Mouse (Mus musculus) MEL (cell line): ENCODE measurements around the gene Igf2r. TPM values are rescaled to one million over a fixed set of nuclear protein-coding genes. Genes with fewer than 3 reads are reported as not detected.
A peak's percentile ranks its signal among the peaks of the same experiment; 100 is the strongest.

Experiments used
- DNase-seq: peaks from one replicate; pipeline ENCODE4 v3.0.0; 2011; ENCODE audit warnings: low read depth, low spot score
- H3K27ac ChIP-seq: 2 replicates; pipeline ENCODE4 v1.5.1; 2012; ENCODE audit warnings: low read depth, mild to moderate bottlenecking, control low read depth, low read length, moderate library complexity; ENCODE audit not compliant: control insufficient read depth
- H3K27me3 ChIP-seq, 2 experiments: fragments of 150-350 bp in 1 of 2; sonication (generic) in 1 of 2; 2 replicates each; pipeline ENCODE4 v1.6.1; 2012; ENCODE audit warnings: low read length in 2 of 2, mild to moderate bottlenecking in 2 of 2, improper control_type of control experiment in 1 of 2, moderate library complexity in 1 of 2; ENCODE audit not compliant: insufficient read depth in 2 of 2, control insufficient read depth in 1 of 2
- H3K36me3 ChIP-seq, 2 experiments: 2 replicates each; pipeline ENCODE4 v1.6.1; 2012 to 2014; ENCODE audit warnings: low read length in 2 of 2, improper control_type of control experiment in 1 of 2, inconsistent platforms in 1 of 2, mild to moderate bottlenecking in 1 of 2; ENCODE audit not compliant: insufficient read depth in 2 of 2, control insufficient read depth in 1 of 2
- H3K4me1 ChIP-seq, 2 experiments: fragments of 150-350 bp in 1 of 2; sonication (generic) in 1 of 2; 2 replicates each; pipeline ENCODE4 v1.6.1; 2012; ENCODE audit warnings: low read length in 2 of 2, improper control_type of control experiment in 1 of 2, mild to moderate bottlenecking in 1 of 2; ENCODE audit not compliant: insufficient read depth in 2 of 2, control insufficient read depth in 1 of 2
- H3K4me3 ChIP-seq, 2 experiments: fragments of 150-350 bp in 1 of 2; sonication (generic) in 1 of 2; 2 replicates each; pipeline ENCODE4 v1.5.1; 2012; ENCODE audit warnings: low read depth in 2 of 2, low read length in 2 of 2, mild to moderate bottlenecking in 2 of 2, moderate library complexity in 2 of 2, control low read depth in 1 of 2, improper control_type of control experiment in 1 of 2; ENCODE audit not compliant: control insufficient read depth in 1 of 2, insufficient read depth in 1 of 2
- H3K79me2 ChIP-seq: 2 replicates; pipeline ENCODE4 v1.6.1; 2012; ENCODE audit warnings: mild to moderate bottlenecking, low read length, moderate library complexity; ENCODE audit not compliant: control insufficient read depth, poor library complexity, insufficient read depth
- H3K9ac ChIP-seq: 2 replicates; pipeline ENCODE4 v1.6.1; 2012; ENCODE audit warnings: low read depth, mild to moderate bottlenecking, control low read depth, low read length, moderate library complexity; ENCODE audit not compliant: control insufficient read depth, poor library complexity, severe bottlenecking
- H3K9me3 ChIP-seq: fragments of 150-350 bp; sonication (generic); replicated peaks from 2 replicates; pipeline ENCODE4 v1.6.1; 2012; ENCODE audit warnings: mild to moderate bottlenecking, low read length, improper control_type of control experiment, moderate library complexity; ENCODE audit not compliant: insufficient read depth
- BHLHE40 ChIP-seq: IDR thresholded peaks from 2 replicates; pipeline ENCODE4 v1.6.1; 2012; ENCODE audit warnings: low read depth, mild to moderate bottlenecking, inconsistent platforms, low read length, improper control_type of control experiment, borderline replicate concordance
- CHD1 ChIP-seq: IDR thresholded peaks from 2 replicates; pipeline ENCODE4 v1.6.1; 2012; ENCODE audit warnings: low read depth, mild to moderate bottlenecking, inconsistent platforms, low read length, improper control_type of control experiment
- E2F4 ChIP-seq: IDR thresholded peaks from 2 replicates; pipeline ENCODE4 v1.6.1; 2011; ENCODE audit warnings: low read depth, low read length, improper control_type of control experiment, borderline replicate concordance
- ELF1 ChIP-seq: IDR thresholded peaks from 2 replicates; pipeline ENCODE4 v1.6.1; 2014; ENCODE audit warnings: low read depth, mild to moderate bottlenecking, inconsistent platforms, low read length, improper control_type of control experiment, moderate library complexity
- ETS1 ChIP-seq: IDR thresholded peaks from 2 replicates; pipeline ENCODE4 v1.6.1; 2012; ENCODE audit warnings: low read depth, mild to moderate bottlenecking, inconsistent platforms, low read length, improper control_type of control experiment, moderate library complexity
- HCFC1 ChIP-seq: IDR thresholded peaks from 2 replicates; pipeline ENCODE4 v1.6.1; 2012; ENCODE audit warnings: low read depth, mild to moderate bottlenecking, inconsistent platforms, low read length, improper control_type of control experiment, moderate library complexity
- JUND ChIP-seq: IDR thresholded peaks from 2 replicates; pipeline ENCODE4 v1.6.1; 2011; ENCODE audit warnings: low read depth, mild to moderate bottlenecking, improper control_type of control experiment, low read length
- MAX ChIP-seq: IDR thresholded peaks from 2 replicates; pipeline ENCODE4 v1.6.1; 2011; ENCODE audit warnings: low read length, improper control_type of control experiment
- MAZ ChIP-seq: IDR thresholded peaks from 2 replicates; pipeline ENCODE4 v1.6.1; 2012; ENCODE audit warnings: low read depth, mild to moderate bottlenecking, inconsistent platforms, low read length, improper control_type of control experiment
- NELFE ChIP-seq: IDR thresholded peaks from 2 replicates; pipeline ENCODE4 v1.6.1; 2011; ENCODE audit warnings: low read depth, low read length, improper control_type of control experiment
- NRF1 ChIP-seq: IDR thresholded peaks from 2 replicates; pipeline ENCODE4 v1.6.1; 2014; ENCODE audit warnings: low read depth, mild to moderate bottlenecking, inconsistent platforms, low read length, improper control_type of control experiment, moderate library complexity; ENCODE audit not compliant: poor library complexity, insufficient read depth, severe bottlenecking
- POLR2A ChIP-seq, 2 experiments: IDR thresholded peaks; 2 replicates each; pipeline ENCODE4 v1.6.1; 2011 to 2012; ENCODE audit warnings: low read length in 2 of 2, mild to moderate bottlenecking in 2 of 2, control low read depth in 1 of 2, improper control_type of control experiment in 1 of 2, low read depth in 1 of 2, moderate library complexity in 1 of 2; ENCODE audit not compliant: control insufficient read depth in 1 of 2, insufficient read depth in 1 of 2, poor library complexity in 1 of 2
- SMC3 ChIP-seq: IDR thresholded peaks from 2 replicates; pipeline ENCODE4 v1.6.1; 2011; ENCODE audit warnings: low read depth, low read length, improper control_type of control experiment
- TAL1 ChIP-seq: IDR thresholded peaks from 2 replicates; pipeline ENCODE4 v1.6.1; 2012; ENCODE audit warnings: mild to moderate bottlenecking, inconsistent platforms, low read length, moderate library complexity, mixed read lengths
- TCF12 ChIP-seq: IDR thresholded peaks from 2 replicates; pipeline ENCODE4 v1.6.1; 2014; ENCODE audit warnings: low read depth, mild to moderate bottlenecking, inconsistent platforms, low read length, improper control_type of control experiment, moderate library complexity
- UBTF ChIP-seq: IDR thresholded peaks from 2 replicates; pipeline ENCODE4 v1.6.1; 2012; ENCODE audit warnings: low read depth, mild to moderate bottlenecking, inconsistent platforms, low read length, improper control_type of control experiment, moderate library complexity, borderline replicate concordance; ENCODE audit not compliant: insufficient read depth
- USF1 ChIP-seq: IDR thresholded peaks from 2 replicates; pipeline ENCODE4 v1.6.1; 2014; ENCODE audit warnings: low read depth, mild to moderate bottlenecking, inconsistent platforms, low read length, improper control_type of control experiment, moderate library complexity
- USF2 ChIP-seq, 2 experiments: IDR thresholded peaks; 2 replicates each; pipeline ENCODE4 v1.6.1; 2011 to 2012; ENCODE audit warnings: improper control_type of control experiment in 2 of 2, low read length in 2 of 2, borderline replicate concordance in 1 of 2, inconsistent platforms in 1 of 2, low read depth in 1 of 2, mild to moderate bottlenecking in 1 of 2; ENCODE audit not compliant: insufficient read depth in 1 of 2
- ZC3H11A ChIP-seq: IDR thresholded peaks from 2 replicates; pipeline ENCODE4 v1.6.1; 2012; ENCODE audit warnings: low read depth, mild to moderate bottlenecking, inconsistent platforms, low read length, improper control_type of control experiment
- ZKSCAN1 ChIP-seq: IDR thresholded peaks from 2 replicates; pipeline ENCODE4 v1.6.1; 2012; ENCODE audit warnings: low read depth, mild to moderate bottlenecking, inconsistent platforms, low read length, improper control_type of control experiment, moderate library complexity
- ZMIZ1 ChIP-seq: IDR thresholded peaks from 2 replicates; pipeline ENCODE4 v1.6.1; 2012; ENCODE audit warnings: low read depth, mild to moderate bottlenecking, inconsistent platforms, low read length, improper control_type of control experiment, moderate library complexity
- polyA plus RNA-seq, 2 experiments: library from polyadenylated mRNA; stranded (reverse) in 1 of 2; unstranded in 1 of 2; fragments of >175 nt in 1 of 2; fragments of >200 nt in 1 of 2; gene quantifications; 2 replicates each; pipeline versions ENCODE4 v1.2.1 to v1.2.4; 2012; ENCODE audit warnings: low replicate concordance in 2 of 2, low read depth in 1 of 2; ENCODE audit not compliant: insufficient read length in 2 of 2, insufficient read depth in 1 of 2, missing spikeins in 1 of 2
- total RNA-seq: library from RNA; depleted of rRNA; stranded (reverse); fragments of 300-350 nt; gene quantifications from 2 replicates; pipeline ENCODE4 v1.2.3, GENCODE M21; 2012; rRNA removed

Gene Igf2r
- total RNA-seq (18.0 and 18.8 TPM in 2 replicates), polyA plus RNA-seq (10 to 100 TPM; 18.3 to 21.7 TPM)

- H3K27ac ChIP-seq, result peak within 1 kb of the TSS; percentile 13; the same call in 1 of the 2 replicates
- no peak for TF ChIP-seq ZKSCAN1
- no peak for TF ChIP-seq CHD1
- TF ChIP-seq UBTF, result no peak
- no peak for TF ChIP-seq JUND
- TF ChIP-seq ZMIZ1, result 0 out of 2 replicates have a peak, but pooled peaks have one; percentile 39
- TF ChIP-seq ZC3H11A, result no peak
- peak; percentile 14; the same call in 1 of the 2 replicates for TF ChIP-seq ETS1
- peak; percentile 87 to 97 for TF ChIP-seq USF2 (IDR thresholded peaks at IDR 0.05; ENCODE audit: borderline replicate concordance in 1 of 2, insufficient read depth in 1 of 2, low read depth in 1 of 2, low read length in 2 of 2)
- peak; percentile 96 for TF ChIP-seq MAX
- 0 out of 2 replicates have a peak, but pooled peaks have one; percentile 27 for TF ChIP-seq MAZ
- no peak for TF ChIP-seq TAL1
- peak; percentile 46; the same call in 1 of the 2 replicates for TF ChIP-seq HCFC1
- peak; percentile 45 for TF ChIP-seq TCF12
- peak; percentile 38; the same call in 1 of the 2 replicates for TF ChIP-seq NRF1
- TF ChIP-seq POLR2A (IDR thresholded peaks at IDR 0.05; ENCODE audit: control insufficient read depth in 1 of 2, insufficient read depth in 1 of 2, low read depth in 1 of 2, low read length in 2 of 2, poor library complexity in 1 of 2), result peak in 1 of 2 experiments; percentile 57; a peak in 1 of 4 replicates
- no peak for TF ChIP-seq E2F4
- TF ChIP-seq NELFE, result peak; percentile 62
- peak; percentile 72 for TF ChIP-seq ELF1
- TF ChIP-seq USF1, result peak; percentile 99
- no peak for TF ChIP-seq SMC3
- TF ChIP-seq BHLHE40, result peak; percentile 72; the same call in 1 of the 2 replicates
- peak within 1 kb of the TSS; percentile 90 for H3K9ac ChIP-seq
- H3K36me3 ChIP-seq, result peaks cover 0 to 8% of the 10 kb centered on the region in 2 experiments; a peak in 1 of 4 replicates
- peak; percentile 87 for DNase-seq
- H3K27me3 ChIP-seq, result peaks cover 0 to 4% of the 10 kb centered on the region in 2 experiments; a peak in 3 of 4 replicates
- H3K4me3 ChIP-seq, result peak within 1 kb of the TSS; percentile 70 to 92
- H3K79me2 ChIP-seq, result peaks cover 11% of the 10 kb centered on the region
- peaks cover 0 to 4% of the 10 kb centered on the region in 2 experiments; a peak in 1 of 4 replicates for H3K4me1 ChIP-seq
- no peaks in the 10 kb centered on the region for H3K9me3 ChIP-seq
These were observed at the start of gene Igf2r for GRCm38 (mm10) chr17:12769380-12769921. TSS of gene Igf2r (minus strand) at chr17:12769664.
